Mouse (Mus musculus): ENCODE data around the gene Rhbdd1.

The Rhbdd1 gene

DNA sequence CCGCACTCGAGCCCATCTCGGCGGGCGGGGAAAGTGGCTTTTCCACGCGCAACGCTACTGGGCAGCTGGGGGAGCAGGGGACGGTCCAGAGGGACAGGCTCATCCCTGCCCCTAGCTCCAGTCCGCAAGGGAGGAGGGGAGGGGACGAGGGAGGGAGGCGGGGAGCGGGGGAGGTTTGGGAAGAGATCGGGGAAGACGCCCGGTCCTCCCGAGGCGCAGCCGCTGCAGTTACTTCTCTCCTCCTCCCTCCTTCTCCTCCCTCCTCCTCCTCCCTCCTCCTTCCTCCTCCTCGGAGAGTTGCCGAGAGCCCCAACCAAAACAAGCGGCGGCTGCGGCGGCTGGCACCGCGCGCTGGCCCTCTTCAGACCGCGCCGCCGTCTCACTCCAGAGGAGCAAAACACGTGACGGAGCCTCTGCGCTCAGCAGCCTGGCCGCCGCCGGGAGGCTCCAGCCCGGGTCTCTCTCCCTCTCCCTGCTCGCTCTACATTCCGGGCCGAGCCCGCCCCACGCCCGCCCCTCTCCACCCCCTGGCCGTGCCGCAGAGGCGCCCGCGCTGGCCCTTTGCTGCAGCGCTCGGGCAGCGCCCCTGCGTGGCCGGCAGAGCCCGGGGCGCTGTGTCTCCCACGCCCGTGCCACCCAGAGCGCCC, 25.0 kb upstream of the Rhbdd1 start, which contains the start of gene Irs1:
TSS of gene Irs1 (minus strand) at position 266 of the 647 bp plus-strand sequence.
- peak; percentile 74 to 79 for DNase-seq (ENCODE audit: low spot score in 2 of 2)

DNA sequence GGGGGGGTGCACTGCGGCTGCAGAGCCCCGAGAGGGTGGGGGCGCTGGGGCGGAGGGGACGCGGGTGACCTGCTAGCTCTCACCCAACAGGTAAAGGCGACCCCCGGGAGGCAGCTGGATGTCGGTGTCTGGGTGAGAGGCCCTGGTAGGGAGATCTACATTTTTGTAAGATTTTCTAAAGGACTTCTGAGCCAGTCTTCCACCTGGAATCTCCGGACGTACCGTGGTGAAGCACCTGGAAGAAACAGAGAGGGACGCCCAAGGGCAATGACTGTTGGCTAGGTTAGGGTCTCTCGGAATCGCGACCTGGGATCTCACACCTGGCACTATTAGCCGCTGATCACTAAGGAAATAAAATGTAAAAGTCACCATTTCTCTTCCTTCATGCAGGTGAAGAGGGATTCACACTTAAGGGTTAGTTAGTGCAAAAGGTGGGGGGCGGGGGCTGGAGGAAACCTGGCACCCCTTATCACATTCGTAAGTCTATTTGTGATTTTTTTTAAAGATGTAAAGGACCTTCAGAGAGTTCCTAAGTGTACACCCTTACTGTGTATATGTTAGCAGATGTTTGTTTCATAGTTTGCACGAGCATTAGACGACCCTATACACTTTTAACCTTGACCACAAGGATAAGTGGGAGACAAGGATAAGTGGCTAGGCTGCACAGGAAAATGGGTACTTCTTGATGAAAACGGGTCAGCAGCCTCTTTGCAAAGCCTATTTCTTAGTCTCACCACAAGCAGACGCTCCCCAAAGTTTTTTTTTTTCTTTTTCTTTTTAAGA, 24.1 kb upstream of the Rhbdd1 start:
- no peak for DNase-seq (ENCODE audit: low spot score in 2 of 2)

DNA sequence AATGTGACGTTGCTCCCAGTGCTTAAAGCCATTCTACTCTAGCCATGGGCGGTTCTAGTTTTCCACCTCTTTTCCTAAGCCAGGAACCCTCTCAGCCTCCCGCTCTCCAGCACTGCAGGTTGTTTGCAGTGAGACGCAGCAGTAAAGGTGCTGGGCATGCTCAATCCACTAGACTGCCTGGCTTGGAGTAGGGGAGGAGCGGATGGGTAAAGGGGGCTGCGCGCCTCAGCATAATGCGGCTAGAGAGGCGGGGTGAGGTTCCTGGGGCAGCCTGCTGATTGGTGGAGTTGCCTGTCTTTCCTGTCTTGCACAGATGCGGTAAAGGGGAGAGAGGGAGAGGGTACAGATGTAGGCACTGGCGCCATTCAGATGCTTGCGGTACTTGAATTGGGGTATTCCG, 23.5 kb upstream of the Rhbdd1 start:
- DNase-seq (ENCODE audit: low spot score in 2 of 2): peak; percentile 58 to 71

DNA sequence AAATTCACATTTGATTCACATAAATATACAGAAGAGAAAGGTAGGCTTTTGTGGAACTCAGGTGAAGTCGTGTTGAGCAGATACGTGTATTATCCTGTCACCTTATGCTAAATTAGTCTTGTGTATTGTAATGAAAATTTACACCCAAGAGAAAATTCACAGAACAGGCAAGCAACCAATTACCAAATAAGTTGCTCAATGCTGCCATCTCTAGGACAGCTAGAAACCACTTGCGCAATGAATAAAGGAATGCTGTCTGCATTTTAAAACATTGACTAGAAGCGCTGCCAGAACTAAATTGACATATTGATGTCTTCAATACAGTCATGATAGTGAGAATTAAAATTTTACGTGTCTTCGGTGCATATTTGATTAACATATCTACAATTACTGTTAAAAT, 22.1 kb upstream of the Rhbdd1 start:
- DNase-seq (ENCODE audit: low spot score in 2 of 2): no peak

DNA sequence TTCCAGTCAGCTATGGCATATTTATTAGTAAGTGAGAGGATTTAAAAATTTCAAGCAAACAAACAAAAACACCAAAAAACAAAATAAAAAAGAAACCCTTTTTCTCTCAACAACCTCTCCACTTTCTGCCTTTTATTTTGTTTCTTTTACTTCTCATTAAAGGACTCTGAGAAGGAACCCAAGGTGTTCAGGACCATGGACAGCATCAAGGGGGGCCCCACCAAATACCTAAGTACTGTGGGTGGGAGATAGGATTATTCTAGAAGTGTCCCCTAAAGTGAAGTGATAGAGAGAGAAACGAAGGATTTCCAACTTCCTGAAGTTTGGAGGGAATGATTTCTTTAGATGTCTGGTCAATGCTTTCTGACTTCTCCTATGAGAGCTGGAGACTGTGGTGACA, 17.7 kb upstream of the Rhbdd1 start:
- DNase-seq (ENCODE audit: low spot score in 2 of 2): no peak

DNA sequence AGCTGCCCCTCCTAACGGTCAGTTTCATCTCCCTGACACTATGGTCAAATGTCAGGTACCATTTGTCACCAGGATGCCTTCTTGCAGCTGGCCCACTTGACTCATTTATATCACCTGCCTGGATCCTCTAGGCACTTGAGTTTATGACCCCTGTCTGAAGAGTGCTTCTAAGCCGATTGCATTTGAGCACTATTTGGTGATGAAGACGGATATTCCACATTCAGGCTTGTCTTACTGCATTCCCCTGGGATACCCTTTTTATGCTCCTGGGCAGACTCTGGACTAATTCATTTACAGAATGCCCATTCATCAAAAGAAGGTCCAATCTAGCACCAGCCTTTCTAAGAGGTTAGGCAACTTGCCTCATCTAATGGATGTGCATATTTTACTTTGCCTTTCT, 11.8 kb upstream of the Rhbdd1 start:
- DNase-seq (ENCODE audit: low spot score in 2 of 2): no peak

DNA sequence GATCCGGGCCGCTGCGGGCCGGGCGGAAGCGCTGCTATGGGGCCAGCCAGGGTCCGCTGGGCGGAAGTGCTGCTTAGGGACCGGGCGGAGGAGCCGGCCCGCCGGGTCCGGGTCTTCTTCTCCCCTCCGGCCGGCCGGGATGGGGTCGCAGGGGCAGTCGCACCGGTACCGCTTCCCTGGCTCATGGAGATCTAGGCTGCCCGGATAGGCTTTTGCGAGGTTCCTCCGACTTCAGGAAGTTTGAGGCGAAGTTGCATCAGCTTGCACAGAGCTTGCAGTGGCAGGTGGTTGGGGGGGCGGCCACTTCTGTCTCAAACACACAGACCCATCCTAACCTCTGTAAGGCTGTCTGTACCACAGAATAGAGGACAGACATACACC, 484 bp downstream of the Rhbdd1 start:
- no peak for DNase-seq (ENCODE audit: low spot score in 2 of 2)

DNA sequence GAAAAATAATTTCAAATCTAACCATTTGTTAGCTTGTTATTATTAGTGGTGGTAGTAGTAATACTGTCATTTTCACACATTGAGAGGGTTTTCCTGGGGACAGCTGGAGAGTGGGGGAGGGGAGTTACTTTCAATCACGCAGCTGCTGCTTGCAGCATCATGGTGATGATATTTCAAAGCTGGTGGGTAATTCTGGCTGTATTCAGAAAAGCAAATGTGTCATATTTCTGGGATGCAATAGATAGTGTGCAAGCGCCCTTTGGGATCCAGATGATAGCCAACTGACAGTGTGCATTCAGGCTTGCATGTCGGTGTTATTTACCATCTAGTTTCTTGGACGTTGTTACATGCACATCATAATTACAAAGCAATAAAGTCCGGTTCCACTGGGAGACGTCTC, 4.2 kb downstream of the Rhbdd1 start:
- DNase-seq (ENCODE audit: low spot score in 2 of 2): no peak

DNA sequence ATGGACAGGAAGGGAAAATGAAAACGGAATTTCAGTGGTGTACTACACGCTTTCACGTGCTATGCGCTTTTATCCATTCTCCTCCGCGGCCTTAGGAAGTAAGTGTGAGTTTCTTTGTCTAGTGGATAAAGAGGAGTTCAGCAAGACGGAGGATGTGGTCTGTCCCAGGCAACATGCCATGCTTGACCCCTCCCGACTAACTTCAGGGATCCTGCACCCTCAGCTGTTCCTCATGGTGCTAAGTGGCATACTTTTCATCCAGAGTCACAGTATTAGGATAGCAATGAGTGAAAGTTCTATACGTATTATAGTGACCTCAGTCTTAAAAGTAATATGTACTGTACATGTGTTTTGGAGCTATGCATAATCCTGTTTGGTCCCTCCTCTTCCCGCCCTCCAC, 4.6 kb downstream of the Rhbdd1 start:
- DNase-seq (ENCODE audit: low spot score in 2 of 2): no peak

DNA sequence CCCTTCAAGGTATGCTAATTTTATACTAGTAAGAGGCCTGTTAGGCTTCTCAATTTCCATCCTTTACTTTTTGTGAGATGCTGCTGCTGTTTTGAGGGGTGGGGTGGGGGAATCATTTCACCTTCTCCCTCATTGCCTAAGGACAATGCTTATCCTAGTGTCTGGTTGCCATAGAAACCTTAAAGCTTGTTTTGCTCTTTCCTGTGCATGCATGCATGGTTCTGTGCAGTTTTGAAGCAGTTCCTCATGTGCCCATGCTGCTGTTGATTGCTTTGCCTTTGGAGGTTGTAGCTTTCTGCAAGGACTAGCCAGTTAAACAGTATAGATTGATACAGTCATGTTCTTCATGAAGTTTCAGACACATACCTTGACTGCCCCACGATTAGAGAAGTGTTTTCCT, 5.2 kb downstream of the Rhbdd1 start:
- no peak for DNase-seq (ENCODE audit: low spot score in 2 of 2)

DNA sequence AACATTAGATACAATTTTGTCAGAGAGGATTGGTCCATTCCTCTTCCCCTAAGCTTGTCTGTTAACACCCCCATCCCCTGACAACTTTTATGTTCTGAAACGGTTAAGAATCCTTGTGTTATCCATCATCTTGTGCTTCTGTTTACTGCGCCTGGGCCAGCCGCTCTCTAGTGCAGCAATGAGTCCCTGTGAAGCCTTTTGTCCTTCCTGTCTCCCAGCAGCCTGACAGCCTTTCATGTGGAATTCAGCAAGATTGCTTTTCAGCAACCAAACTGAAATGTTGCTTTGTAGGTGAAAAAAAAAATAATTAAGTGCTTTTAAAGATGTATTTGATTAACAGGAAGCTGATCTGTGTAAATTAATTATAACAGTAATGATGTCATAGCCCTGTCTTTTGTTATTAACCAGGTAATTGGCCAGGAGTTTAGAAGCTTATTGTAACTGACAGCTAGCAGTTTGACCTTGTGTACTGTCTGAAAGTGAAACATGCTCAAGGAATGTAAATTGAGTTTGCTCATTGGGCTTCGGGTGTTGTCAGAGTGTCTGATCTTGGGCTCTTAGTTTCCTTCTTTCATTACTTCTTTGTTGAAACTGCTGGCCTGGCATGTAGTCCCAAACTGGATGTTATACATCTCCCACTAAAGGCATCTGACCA, 8.0 kb downstream of the Rhbdd1 start:
- DNase-seq (ENCODE audit: low spot score in 2 of 2): no peak

DNA sequence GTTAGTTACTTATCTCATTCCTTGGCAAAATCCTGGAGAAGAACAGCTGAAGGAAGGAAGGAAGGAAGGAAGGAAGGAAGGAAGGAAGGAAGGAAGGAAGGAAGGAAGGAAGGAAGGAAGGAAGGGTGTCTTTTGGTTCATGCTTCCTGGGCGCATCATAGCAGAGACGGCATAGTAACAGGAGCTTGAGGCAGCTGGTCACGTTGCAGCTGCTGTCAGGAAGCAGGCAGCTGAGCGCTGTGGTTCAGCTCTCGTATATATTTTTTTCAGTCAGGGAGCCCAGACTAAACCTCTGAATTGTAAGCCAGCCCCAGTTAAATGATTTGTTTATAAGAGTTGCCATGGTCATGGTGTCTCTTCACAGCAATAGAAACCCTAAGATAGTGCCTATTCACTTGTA, 9.9 kb downstream of the Rhbdd1 start:
- no peak for DNase-seq (ENCODE audit: low spot score in 2 of 2)

DNA sequence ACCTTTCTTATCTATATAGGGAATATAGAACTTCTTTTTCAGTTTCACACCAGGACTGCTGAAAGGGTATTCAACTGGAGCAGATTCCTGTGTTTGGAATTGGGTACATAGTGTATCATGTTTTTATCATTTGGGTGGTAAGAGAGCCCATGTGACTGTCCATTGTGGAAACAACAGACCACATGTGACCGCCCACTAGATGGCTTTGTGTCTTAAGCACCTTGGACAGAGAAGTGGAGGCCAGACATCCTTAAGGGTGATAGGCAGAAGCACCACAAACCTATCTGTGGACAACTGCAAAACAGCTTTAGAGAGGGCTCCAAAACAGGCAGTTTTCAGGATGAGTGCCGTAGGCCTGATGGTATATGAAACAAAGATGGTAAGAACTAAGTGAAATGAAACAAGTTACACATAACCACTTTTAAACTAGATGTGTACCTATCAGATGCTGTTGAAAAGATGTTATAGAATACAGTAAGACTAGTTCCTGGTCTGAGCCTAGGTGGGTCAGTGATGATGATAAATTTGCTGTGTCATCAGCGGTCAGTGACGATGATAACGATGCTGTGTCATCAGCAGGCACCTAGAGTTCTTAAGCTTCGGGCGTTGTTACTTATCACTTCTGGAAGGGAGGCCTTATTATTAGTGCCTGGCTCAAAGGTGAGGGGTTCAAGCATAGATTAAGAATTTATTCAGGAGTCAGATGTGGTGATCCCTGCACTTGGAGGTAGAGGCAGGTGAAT, 12.0 kb downstream of the Rhbdd1 start:
- DNase-seq (ENCODE audit: low spot score in 2 of 2): no peak

DNA sequence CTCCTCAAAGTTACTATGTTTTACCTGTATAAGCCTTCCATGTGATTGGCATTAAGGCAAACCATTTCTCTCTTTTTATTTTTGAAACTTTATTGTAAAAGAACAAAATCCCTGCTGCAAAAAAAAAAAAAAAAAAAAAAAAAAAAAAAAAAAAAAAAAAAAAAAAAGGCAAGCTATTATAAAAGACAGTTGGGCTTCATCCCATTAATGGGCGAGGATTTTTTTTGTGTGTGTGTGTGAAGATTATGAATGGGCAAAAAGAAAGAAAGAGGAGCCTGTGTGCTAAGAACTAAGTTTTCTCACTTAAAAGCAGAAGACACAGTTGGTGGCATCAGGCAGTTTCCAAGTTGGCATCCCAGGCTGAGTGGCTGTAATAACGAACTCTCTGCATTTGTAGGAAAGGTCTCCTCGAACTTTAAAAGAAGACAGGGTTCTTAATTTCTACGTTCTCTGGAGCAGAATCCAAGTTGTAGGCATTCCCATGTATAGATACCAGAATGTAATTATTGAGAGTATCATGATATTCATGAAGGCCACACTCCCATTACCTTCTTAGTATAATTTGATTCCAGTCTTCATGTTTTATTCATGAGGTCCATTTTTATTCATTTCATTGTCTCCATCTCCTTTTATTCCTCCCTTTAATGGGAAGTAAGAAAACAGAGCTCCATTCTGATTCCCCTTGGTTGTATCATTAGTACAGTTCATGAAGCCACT, 13.1 kb downstream of the Rhbdd1 start:
- no peak for DNase-seq (ENCODE audit: low spot score in 2 of 2)

DNA sequence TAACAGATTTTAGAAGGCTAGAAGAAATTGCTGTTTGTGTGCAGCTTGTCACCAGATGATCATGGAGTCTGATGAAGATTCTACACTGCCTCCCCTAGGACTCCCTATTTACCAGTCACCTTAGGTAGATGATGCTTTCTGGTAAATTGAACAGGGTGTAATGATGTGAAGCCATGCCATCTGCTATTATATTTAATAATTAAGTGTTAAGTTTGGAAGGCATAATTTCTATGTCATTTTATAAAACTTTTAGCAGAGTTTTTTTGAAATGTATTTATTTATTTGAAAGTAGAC, 13.6 kb downstream of the Rhbdd1 start:
- no peak for DNase-seq (ENCODE audit: low spot score in 2 of 2)

DNA sequence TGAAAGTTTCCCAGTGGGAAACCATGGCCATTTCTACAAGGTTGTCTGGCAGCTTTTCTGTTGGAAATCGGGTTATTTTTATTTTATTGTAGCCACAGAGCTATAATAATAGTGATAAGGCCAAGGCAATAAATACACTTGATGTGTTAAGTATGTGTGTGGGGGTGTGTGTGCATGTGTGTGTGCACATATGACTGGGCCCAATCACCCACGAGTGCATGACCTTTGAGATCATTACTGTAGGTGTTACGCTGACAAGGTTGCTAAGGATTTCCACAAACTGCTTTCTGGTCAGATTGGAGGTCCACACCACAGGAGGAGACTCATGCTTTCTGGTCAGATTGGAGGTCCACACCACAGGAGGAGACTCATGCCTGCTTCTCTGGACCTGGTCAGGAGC, 18.3 kb downstream of the Rhbdd1 start:
- no peak for DNase-seq (ENCODE audit: low spot score in 2 of 2)

DNA sequence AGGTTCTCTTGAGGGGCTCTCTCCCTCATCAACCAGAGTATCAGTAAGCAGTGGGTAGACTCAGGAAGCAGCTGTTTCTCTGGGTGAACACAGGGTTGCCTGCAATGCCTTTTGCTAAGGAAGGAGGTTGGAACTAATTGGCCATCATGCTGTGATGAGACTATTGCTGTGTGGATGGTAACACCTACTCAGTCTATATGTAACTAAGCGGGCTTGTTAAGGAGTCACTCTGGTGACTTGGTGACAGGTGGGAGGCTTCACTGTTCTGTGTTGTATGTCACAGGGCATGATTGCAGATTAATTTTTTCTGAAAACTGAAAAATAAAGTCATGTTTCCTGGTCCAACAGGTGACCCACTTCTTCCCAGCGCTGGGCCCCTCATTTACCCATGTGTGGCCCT, 36.8 kb downstream of the Rhbdd1 start:
- no peak for DNase-seq (ENCODE audit: low spot score in 2 of 2)

DNA sequence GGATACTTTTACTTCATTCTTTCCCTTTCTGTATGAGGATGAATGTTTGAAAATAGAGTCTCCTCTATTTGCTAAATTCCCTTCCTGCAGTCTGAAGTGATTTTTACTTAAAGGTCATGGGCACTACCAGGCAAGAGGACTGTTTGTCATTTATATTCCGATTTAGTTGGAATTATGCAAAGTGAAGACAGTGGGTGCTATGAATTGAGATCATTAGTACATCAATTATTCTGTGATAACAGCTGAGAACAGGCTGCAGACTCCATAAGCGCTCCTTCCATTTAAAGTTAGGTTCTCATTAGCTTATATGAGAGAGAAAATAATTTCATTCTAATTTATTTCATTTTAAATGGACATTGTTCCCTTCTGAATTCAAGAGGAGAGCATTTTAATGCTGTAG, 37.5 kb downstream of the Rhbdd1 start:
- DNase-seq (ENCODE audit: low spot score in 2 of 2): no peak

DNA sequence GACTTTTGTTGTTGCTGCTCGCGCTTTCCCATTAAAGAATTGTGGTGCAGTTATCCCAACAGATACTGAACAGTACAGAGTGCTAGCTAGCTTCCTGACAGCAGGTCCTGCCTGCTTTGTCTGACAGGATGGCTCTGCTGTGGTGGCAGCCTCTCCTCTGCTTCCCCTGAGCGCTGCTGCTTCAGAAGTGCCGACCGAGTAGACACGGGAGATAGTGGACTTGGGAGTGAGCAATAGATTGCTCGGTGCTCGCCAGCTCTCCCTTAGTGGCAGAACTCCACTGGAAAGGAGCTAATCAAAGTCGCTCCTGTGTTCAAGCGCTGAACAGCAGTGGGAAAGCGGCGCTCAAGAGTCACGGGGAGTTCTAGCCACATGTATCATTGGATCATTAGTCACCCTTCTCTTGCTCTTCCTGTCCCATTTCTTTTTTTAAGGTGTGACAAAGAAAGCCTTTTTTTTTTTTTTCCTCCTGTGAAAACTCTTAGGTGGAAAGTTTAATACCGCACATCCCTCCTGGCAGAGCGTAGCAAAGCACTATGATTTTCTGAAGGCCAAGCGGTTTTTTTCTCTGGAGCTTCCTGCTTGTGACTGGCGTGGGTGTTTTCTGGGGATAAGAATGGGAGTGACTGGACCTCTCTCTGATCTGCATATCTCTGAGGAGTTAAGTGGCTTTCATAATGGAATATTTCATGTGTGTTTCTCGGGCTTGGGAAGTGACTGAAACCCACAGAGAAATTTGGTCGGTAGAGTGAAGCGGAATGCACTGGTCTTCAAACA, 42.8 kb downstream of the Rhbdd1 start:
- DNase-seq (ENCODE audit: low spot score in 2 of 2): no peak

DNA sequence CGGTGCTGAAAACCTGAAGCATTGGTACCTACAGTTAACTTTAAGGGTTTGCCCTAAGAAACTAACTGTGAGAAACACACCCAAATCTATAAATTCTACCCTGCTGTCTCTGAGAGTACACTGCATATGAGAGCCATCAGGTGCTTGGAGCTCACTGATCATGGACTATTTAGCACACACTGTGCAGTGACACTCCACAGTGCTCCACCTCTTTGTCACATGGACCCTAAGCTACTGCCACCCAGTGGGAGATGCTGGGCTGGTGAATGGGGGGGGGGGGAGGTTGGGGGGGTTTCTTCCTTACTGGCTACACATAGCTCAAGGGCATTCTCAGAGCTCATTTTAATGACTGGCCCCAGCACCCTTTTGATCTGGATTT, 43.4 kb downstream of the Rhbdd1 start:
- no peak for DNase-seq (ENCODE audit: low spot score in 2 of 2)

DNA sequence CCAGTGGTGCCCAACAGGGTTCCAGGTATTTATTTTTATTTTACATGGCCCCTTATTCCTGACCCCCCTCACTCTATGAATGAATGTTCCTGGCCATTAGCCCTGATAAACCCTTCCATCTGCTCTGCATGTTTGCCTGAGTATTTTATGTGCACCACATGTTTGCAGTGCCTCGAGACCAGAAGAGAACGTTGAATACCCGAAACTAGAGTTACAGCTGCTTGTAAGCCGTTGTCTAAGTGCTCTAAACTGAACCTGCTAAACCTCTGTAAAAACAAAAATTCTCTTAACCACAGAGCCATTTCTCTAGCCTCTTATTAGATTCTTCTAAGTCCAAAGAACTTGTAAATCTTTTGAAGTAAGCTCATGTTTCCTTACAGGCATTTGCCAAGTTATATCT, 45.0 kb downstream of the Rhbdd1 start:
- no peak for DNase-seq (ENCODE audit: low spot score in 2 of 2)

All from frontal cortex, postnatal 14 days (tissue).